Mouse (Mus musculus): ENCODE measurements at regions not wholly inside any gene's neighbourhood (a gene's known extent, or its start where the extent isn't known, plus 50 kb on each side); places are given as distances from the start of the nearest gene placed in this dataset.

DNA sequence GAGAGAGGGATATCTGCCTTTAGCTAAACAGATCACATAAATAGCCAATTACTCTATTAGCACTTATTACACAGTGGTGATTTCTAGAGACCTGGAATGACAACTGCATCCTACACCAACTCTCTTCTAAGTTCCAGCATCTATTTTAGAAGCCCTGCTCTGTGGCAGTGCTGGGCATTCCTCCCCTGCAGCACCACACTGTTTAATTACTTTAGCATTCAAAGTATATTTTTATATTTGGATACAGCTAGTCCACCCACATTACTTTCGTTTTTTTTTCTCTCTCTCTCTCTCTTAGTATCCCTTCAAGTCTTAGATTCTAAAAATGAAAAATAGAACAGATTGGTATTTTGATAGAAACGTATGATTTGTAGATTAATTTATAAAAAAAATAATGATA is 250.1 kb downstream of the Nova1 start:
- TF ChIP-seq CTCF (IDR thresholded peaks at IDR 0.05; ENCODE audit: low read depth) (no peak), EP300 (IDR thresholded peaks at IDR 0.05; ENCODE audit: low read depth) (no peak)
